Mouse (Mus musculus) hindbrain, embryonic 15.5 days (tissue): ENCODE data around the gene Scai. TPM values are rescaled to one million over a fixed set of nuclear protein-coding genes. Genes with fewer than 3 reads are reported as not detected.
"Not testable (repeated sequence)": the region's sequence is repeated elsewhere in the genome, so short reads cannot be mapped to it uniquely, and the experiment has no call there.

Experiments used
- ATAC-seq: fragments of 200-750 bp; cut with Nextera tagmentation; 2 replicates; pipeline ENCODE4 v1.8.0; 2017; ENCODE audit warnings: low read depth, moderate number of reproducible peaks, moderate TSS enrichment; ENCODE audit not compliant: low FRiP score
- H3K27ac ChIP-seq: fragments of 300-500 bp; sonication (generic); replicated peaks from 2 replicates; pipeline ENCODE4 v1.5.1; 2015; ENCODE audit warnings: mild to moderate bottlenecking, inconsistent platforms
- H3K27me3 ChIP-seq: fragments of 300-500 bp; sonication (generic); 2 replicates; pipeline ENCODE4 v1.6.1; 2015; ENCODE audit warnings: control low read depth, inconsistent platforms
- H3K36me3 ChIP-seq: fragments of 300-500 bp; sonication (generic); 2 replicates; pipeline ENCODE4 v1.6.1; 2015; ENCODE audit warnings: control low read depth, inconsistent platforms
- H3K4me1 ChIP-seq: fragments of 300-500 bp; sonication (generic); replicated peaks from 2 replicates; pipeline ENCODE4 v1.6.1; 2015; ENCODE audit warnings: control low read depth, inconsistent platforms
- H3K4me2 ChIP-seq: fragments of 300-500 bp; sonication (generic); 2 replicates; pipeline ENCODE4 v1.6.1; 2015; ENCODE audit warnings: moderate library complexity, mild to moderate bottlenecking, inconsistent platforms
- H3K4me3 ChIP-seq: fragments of 300-500 bp; sonication (generic); 2 replicates; pipeline ENCODE4 v1.5.1; 2015; ENCODE audit warnings: mild to moderate bottlenecking, inconsistent platforms
- H3K9ac ChIP-seq: fragments of 300-500 bp; sonication (generic); 2 replicates; pipeline ENCODE4 v1.6.1; 2015; ENCODE audit warnings: inconsistent platforms
- H3K9me3 ChIP-seq: fragments of 300-500 bp; sonication (generic); 2 replicates; pipeline ENCODE4 v1.6.1; 2016; ENCODE audit warnings: control low read depth, inconsistent platforms
- WGBS: fragments of 180-500 bp; shearing (Covaris S2); methylation state at CpG from one replicate; pipeline ENCODE4 v1.1.7; 2015; 5-methylcytosine and 5-hydroxymethylcytosine counted together
- polyA plus RNA-seq: library from polyadenylated mRNA; unstranded; fragments of >200 nt; fragmentation: Nextera tagmentation; extraction: Ambion mirVana; gene quantifications from 2 replicates; pipeline ENCODE4 v1.2.1, GENCODE M21; 2015

The Scai gene
- polyA plus RNA-seq, 1 experiment from 2014 or later: 15.4 TPM

- no peak for ATAC-seq
Observed at GRCm38 (mm10) chr2:39121137-39121536, 69.4 kb downstream of the Scai start.

GRCm38 (mm10) chr2:39116583-39116982, 74.0 kb downstream of the Scai start:
- no peak overlapping the region for H3K9ac ChIP-seq
- no peaks in the 10 kb centered on the region for H3K27me3 ChIP-seq
- no peaks in the 10 kb centered on the region for H3K9me3 ChIP-seq
- no peak overlapping the region for H3K27ac ChIP-seq
- no peak for ATAC-seq
- H3K36me3 ChIP-seq: peaks cover 68% of the 10 kb centered on the region
- no peak overlapping the region for H3K4me2 ChIP-seq
- H3K4me3 ChIP-seq: no peak overlapping the region
- no peaks in the 10 kb centered on the region for H3K4me1 ChIP-seq
- WGBS: 97% methylated on average over 2 of the region's 2 CpGs

More at GRCm38 (mm10) chr2:39121137-39121536, 69.4 kb downstream of the Scai start:
- no peaks in the 10 kb centered on the region for H3K27me3 ChIP-seq
- H3K4me2 ChIP-seq: no peak overlapping the region
- H3K9me3 ChIP-seq: no peaks in the 10 kb centered on the region
- H3K4me1 ChIP-seq: no peaks in the 10 kb centered on the region
- H3K27ac ChIP-seq: no peak overlapping the region
- WGBS: 96% methylated on average over 5 of the region's 5 CpGs
- no peak overlapping the region for H3K9ac ChIP-seq
- H3K4me3 ChIP-seq: no peak overlapping the region
- H3K36me3 ChIP-seq: peaks cover 68% of the 10 kb centered on the region

- Histone ChIP-seq H3K4me3 (no peak overlapping the region), H3K27ac (no peak overlapping the region), H3K4me2 (no peak overlapping the region), H3K27me3 (no peaks in the 10 kb centered on the region), H3K36me3 (peaks cover 59% of the 10 kb centered on the region), H3K9ac (no peak overlapping the region), H3K4me1 (no peaks in the 10 kb centered on the region), H3K9me3 (no peaks in the 10 kb centered on the region)
- 96% methylated on average over 7 of the region's 7 CpGs for WGBS
- ATAC-seq: no peak
Observed at GRCm38 (mm10) chr2:39114093-39114492, 76.4 kb downstream of the Scai start.

- H3K9ac ChIP-seq: no peak overlapping the region
- H3K9me3 ChIP-seq: no peaks in the 10 kb centered on the region
- no peak overlapping the region for H3K4me2 ChIP-seq
- H3K36me3 ChIP-seq: peaks cover 47% of the 10 kb centered on the region
- H3K4me1 ChIP-seq: no peaks in the 10 kb centered on the region
- H3K4me3 ChIP-seq: no peak overlapping the region
- H3K27me3 ChIP-seq: no peaks in the 10 kb centered on the region
- ATAC-seq: no peak
- H3K27ac ChIP-seq: no peak overlapping the region
Observed at GRCm38 (mm10) chr2:39110514-39110913, 80.0 kb downstream of the Scai start.

GRCm38 (mm10) chr2:39109712-39110111, 80.8 kb downstream of the Scai start:
- H3K9me3 ChIP-seq, H3K4me3 ChIP-seq, H3K4me1 ChIP-seq, H3K27ac ChIP-seq, H3K27me3 ChIP-seq, H3K4me2 ChIP-seq, ATAC-seq, H3K9ac ChIP-seq: not testable (repeated sequence)
- H3K36me3 ChIP-seq: peaks cover 51% of the 10 kb centered on the region

GRCm38 (mm10) chr2:39099951-39100350, 90.6 kb downstream of the Scai start:
- not testable (repeated sequence) for H3K27me3 ChIP-seq, H3K4me1 ChIP-seq, H3K9me3 ChIP-seq, H3K4me3 ChIP-seq, H3K9ac ChIP-seq, ATAC-seq, H3K27ac ChIP-seq, H3K4me2 ChIP-seq
- peaks cover 47% of the 10 kb centered on the region for H3K36me3 ChIP-seq
- 100% methylated on average over 1 of the region's 1 CpGs for WGBS

- Histone ChIP-seq H3K4me2 (no peak overlapping the region), H3K9me3 (no peaks in the 10 kb centered on the region), H3K36me3 (peaks cover 45% of the 10 kb centered on the region), H3K4me3 (no peak overlapping the region), H3K4me1 (no peaks in the 10 kb centered on the region), H3K9ac (no peak overlapping the region), H3K27ac (no peak overlapping the region), H3K27me3 (no peaks in the 10 kb centered on the region)
- no peak for ATAC-seq
Observed at GRCm38 (mm10) chr2:39097993-39098392, 92.5 kb downstream of the Scai start.

- Histone ChIP-seq H3K36me3 (peaks cover 47% of the 10 kb centered on the region), H3K27me3 (no peaks in the 10 kb centered on the region), H3K4me2 (no peak overlapping the region), H3K9ac (no peak overlapping the region), H3K4me3 (no peak overlapping the region), H3K27ac (no peak overlapping the region), H3K4me1 (no peaks in the 10 kb centered on the region), H3K9me3 (no peaks in the 10 kb centered on the region)
- WGBS: 98% methylated on average over 1 of the region's 1 CpGs
- ATAC-seq: no peak
Observed at GRCm38 (mm10) chr2:39091966-39092365, 98.6 kb downstream of the Scai start.

GRCm38 (mm10) chr2:39082706-39083105, 107.8 kb downstream of the Scai start:
- Histone ChIP-seq H3K36me3 (peaks cover 68% of the 10 kb centered on the region), H3K4me3 (no peak overlapping the region), H3K9me3 (no peaks in the 10 kb centered on the region), H3K27ac (no peak overlapping the region), H3K4me2 (no peak overlapping the region), H3K4me1 (no peaks in the 10 kb centered on the region), H3K9ac (no peak overlapping the region), H3K27me3 (no peaks in the 10 kb centered on the region)
- no peak for ATAC-seq
- WGBS: 88% methylated on average over 3 of the region's 3 CpGs

GRCm38 (mm10) chr2:39070666-39071065, 119.9 kb downstream of the Scai start:
- no peak for ATAC-seq
- Histone ChIP-seq H3K4me1 (no peaks in the 10 kb centered on the region), H3K27me3 (no peaks in the 10 kb centered on the region), H3K27ac (no peak overlapping the region), H3K9me3 (no peaks in the 10 kb centered on the region), H3K9ac (no peak overlapping the region), H3K36me3 (no peaks in the 10 kb centered on the region), H3K4me3 (no peak overlapping the region), H3K4me2 (no peak overlapping the region)

- ATAC-seq: no peak
- no peaks in the 10 kb centered on the region for H3K36me3 ChIP-seq
- H3K27me3 ChIP-seq: no peaks in the 10 kb centered on the region
- no peak overlapping the region for H3K9ac ChIP-seq
- H3K4me1 ChIP-seq: peaks cover 6% of the 10 kb centered on the region
- H3K27ac ChIP-seq: no peak overlapping the region
- no peak overlapping the region for H3K4me2 ChIP-seq
- WGBS: 81% methylated on average over 1 of the region's 1 CpGs
- H3K9me3 ChIP-seq: no peaks in the 10 kb centered on the region
- H3K4me3 ChIP-seq: no peak overlapping the region
Observed at GRCm38 (mm10) chr2:39069096-39069495, 121.4 kb downstream of the Scai start.

GRCm38 (mm10) chr2:39065400-39065987, 125.0 kb downstream of the Scai start, which contains the start of gene Golga1:
TSS of gene Golga1 (minus strand) at chr2:39065541.
- H3K4me1 ChIP-seq: peaks cover 9% of the 10 kb centered on the region
- H3K9me3 ChIP-seq: no peaks in the 10 kb centered on the region
- peak within 1 kb of the TSS; percentile 82 for H3K4me2 ChIP-seq
- peak within 1 kb of the TSS; percentile 87 for H3K27ac ChIP-seq
- H3K4me3 ChIP-seq: peak within 1 kb of the TSS; percentile 81
- H3K9ac ChIP-seq: peak within 1 kb of the TSS; percentile 91
- H3K27me3 ChIP-seq: no peaks in the 10 kb centered on the region
- H3K36me3 ChIP-seq: peaks cover 21% of the 10 kb centered on the region
- peak; percentile 99 for ATAC-seq
- under 1% methylated on average over 50 of the region's 50 CpGs for WGBS
